Mouse (Mus musculus): ENCODE results near the gene Bbs2. TPM values are rescaled to one million over a fixed set of nuclear protein-coding genes. Genes with fewer than 3 reads are reported as not detected.

Gene Bbs2
- polyA plus RNA-seq, 2 experiments: 3.3 to 4.7 TPM

- no peak for DNase-seq (ENCODE audit: low read depth in 3 of 3, low spot score in 3 of 3)
- 55% methylated on average over 5 of the region's 5 CpGs for WGBS (ENCODE audit: insufficient replicate concordance)
- TF ChIP-seq CTCF (IDR thresholded peaks at IDR 0.05; ENCODE audit: low read depth) (0 out of 2 replicates have a peak, but pooled peaks have one; percentile 15), EP300 (IDR thresholded peaks at IDR 0.05; ENCODE audit: low read depth) (no peak)
Measured at GRCm38 (mm10) chr8:94104146-94104545, 5.4 kb upstream of the Bbs2 start.

GRCm38 (mm10) chr8:94098996-94099395 lies 268 bp upstream of the Bbs2 start:
- no peak for DNase-seq (ENCODE audit: low read depth in 3 of 3, low spot score in 3 of 3)
- no peaks in the 10 kb centered on the region for H3K9me3 ChIP-seq (ENCODE audit: control insufficient read depth, low read length)
- ATAC-seq (ENCODE audit: insufficient read depth): no peak
- H3K4me3 ChIP-seq (ENCODE audit: insufficient read depth in 1 of 2, low read depth in 2 of 2, low read length in 2 of 2): peak overlapping the region in 1 of 2 experiments; percentile 85; a peak in 2 of 4 replicates
- H3K27ac ChIP-seq: peak overlapping the region; percentile 96
- TF ChIP-seq CTCF (IDR thresholded peaks at IDR 0.05; ENCODE audit: low read depth) (no peak), EP300 (IDR thresholded peaks at IDR 0.05; ENCODE audit: low read depth) (no peak)
- H3K36me3 ChIP-seq (replicated peaks; ENCODE audit: control insufficient read depth, insufficient read depth, low read depth): no peaks in the 10 kb centered on the region
- peaks cover 15% of the 10 kb centered on the region for H3K27me3 ChIP-seq (ENCODE audit: control insufficient read depth, insufficient read depth, low read length)
- peak overlapping the region; percentile 95 for H3K4me2 ChIP-seq (ENCODE audit: low read depth)
- 57% methylated on average over 4 of the region's 4 CpGs for WGBS (ENCODE audit: insufficient replicate concordance)
- H3K9ac ChIP-seq (replicated peaks): peak overlapping the region; percentile 83
- peaks cover 10 to 11% of the 10 kb centered on the region in 2 experiments for H3K4me1 ChIP-seq (replicated peaks; ENCODE audit: control insufficient read depth in 2 of 2, insufficient read depth in 2 of 2, low read length in 1 of 2)

More at GRCm38 (mm10) chr8:94104146-94104545, 5.4 kb upstream of the Bbs2 start:
- no peak for ATAC-seq (ENCODE audit: insufficient read depth)
- Histone ChIP-seq H3K36me3 (replicated peaks; ENCODE audit: control insufficient read depth, insufficient read depth, low read depth) (no peaks in the 10 kb centered on the region), H3K27me3 (ENCODE audit: control insufficient read depth, insufficient read depth, low read length) (peaks cover 15% of the 10 kb centered on the region), H3K27ac (no peak overlapping the region), H3K9me3 (ENCODE audit: control insufficient read depth, low read length) (no peaks in the 10 kb centered on the region), H3K4me2 (ENCODE audit: low read depth) (no peak overlapping the region), H3K9ac (replicated peaks) (no peak overlapping the region), H3K4me3 (ENCODE audit: insufficient read depth in 1 of 2, low read depth in 2 of 2, low read length in 2 of 2) (no peak overlapping the region), H3K4me1 (replicated peaks; ENCODE audit: control insufficient read depth in 2 of 2, insufficient read depth in 2 of 2, low read length in 1 of 2) (peaks cover 4 to 15% of the 10 kb centered on the region in 2 experiments)

DNA sequence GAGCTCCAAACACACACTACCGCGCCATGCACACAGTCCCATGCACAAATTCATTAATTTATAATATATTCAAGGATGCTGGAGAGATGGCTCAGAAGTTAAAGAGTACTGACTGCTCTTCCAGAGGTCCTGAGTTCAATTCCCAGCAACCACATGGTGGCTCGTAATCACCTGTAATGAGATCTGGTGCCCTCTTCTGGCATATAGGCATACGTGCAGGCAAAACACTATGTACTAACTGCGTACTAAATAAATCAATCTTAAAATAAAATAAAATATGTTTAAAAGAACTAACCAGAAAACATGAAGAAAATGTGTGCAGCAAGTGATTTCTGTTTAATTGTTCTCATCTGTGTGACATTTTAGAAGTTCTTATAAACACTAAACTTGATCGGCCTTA lies 4.4 kb downstream of the Bbs2 start:
- Histone ChIP-seq H3K27me3 (ENCODE audit: control insufficient read depth, insufficient read depth, low read length) (no peaks in the 10 kb centered on the region), H3K36me3 (replicated peaks; ENCODE audit: control insufficient read depth, insufficient read depth, low read depth) (no peaks in the 10 kb centered on the region), H3K4me3 (ENCODE audit: insufficient read depth in 1 of 2, low read depth in 2 of 2, low read length in 2 of 2) (no peak overlapping the region), H3K9ac (replicated peaks) (no peak overlapping the region), H3K4me1 (replicated peaks; ENCODE audit: control insufficient read depth in 2 of 2, insufficient read depth in 2 of 2, low read length in 1 of 2) (peaks cover 10 to 11% of the 10 kb centered on the region in 2 experiments), H3K4me2 (ENCODE audit: low read depth) (no peak overlapping the region), H3K9me3 (ENCODE audit: control insufficient read depth, low read length) (no peaks in the 10 kb centered on the region), H3K27ac (no peak overlapping the region)
- DNase-seq (ENCODE audit: low read depth in 3 of 3, low spot score in 3 of 3) (no peak), ATAC-seq (ENCODE audit: insufficient read depth) (no peak)
- peak; percentile 47 for TF ChIP-seq CTCF (IDR thresholded peaks at IDR 0.05; ENCODE audit: low read depth)
- TF ChIP-seq EP300 (IDR thresholded peaks at IDR 0.05; ENCODE audit: low read depth): no peak
- WGBS (ENCODE audit: insufficient replicate concordance): 82% methylated on average over 6 of the region's 6 CpGs

DNA sequence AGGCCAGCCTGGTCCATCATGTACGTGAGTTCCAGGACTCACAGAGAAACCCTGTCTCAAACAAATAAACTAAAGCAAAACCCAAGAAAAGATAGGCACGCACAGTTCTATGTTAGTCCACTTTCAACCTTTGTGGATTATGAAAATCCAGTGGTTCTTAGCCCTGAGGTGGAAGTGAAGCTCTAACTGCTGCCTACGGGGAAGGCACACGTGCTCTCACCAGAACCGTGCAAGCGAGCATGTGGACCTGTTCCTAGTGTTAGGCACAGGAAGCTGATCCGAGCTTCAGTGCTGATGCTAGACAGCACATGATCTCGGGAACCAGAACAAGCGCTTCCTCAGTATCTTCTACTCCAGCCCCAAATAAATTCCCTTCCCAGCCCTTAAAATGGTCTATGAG lies 5.9 kb downstream of the Bbs2 start:
- no peaks in the 10 kb centered on the region for H3K27me3 ChIP-seq (ENCODE audit: control insufficient read depth, insufficient read depth, low read length)
- no peak for ATAC-seq (ENCODE audit: insufficient read depth)
- H3K9ac ChIP-seq (replicated peaks): no peak overlapping the region
- WGBS (ENCODE audit: insufficient replicate concordance): 67% methylated on average over 9 of the region's 9 CpGs
- peaks cover 4 to 5% of the 10 kb centered on the region in 2 experiments; a peak in 1 of 4 replicates for H3K4me1 ChIP-seq (replicated peaks; ENCODE audit: control insufficient read depth in 2 of 2, insufficient read depth in 2 of 2, low read length in 1 of 2)
- no peaks in the 10 kb centered on the region for H3K36me3 ChIP-seq (replicated peaks; ENCODE audit: control insufficient read depth, insufficient read depth, low read depth)
- TF ChIP-seq CTCF (IDR thresholded peaks at IDR 0.05; ENCODE audit: low read depth) (no peak), EP300 (IDR thresholded peaks at IDR 0.05; ENCODE audit: low read depth) (no peak)
- no peak overlapping the region for H3K27ac ChIP-seq
- H3K4me3 ChIP-seq (ENCODE audit: insufficient read depth in 1 of 2, low read depth in 2 of 2, low read length in 2 of 2): no peak overlapping the region
- H3K4me2 ChIP-seq (ENCODE audit: low read depth): no peak overlapping the region
- H3K9me3 ChIP-seq (ENCODE audit: control insufficient read depth, low read length): no peaks in the 10 kb centered on the region
- DNase-seq (ENCODE audit: low read depth in 3 of 3, low spot score in 3 of 3): no peak

DNA sequence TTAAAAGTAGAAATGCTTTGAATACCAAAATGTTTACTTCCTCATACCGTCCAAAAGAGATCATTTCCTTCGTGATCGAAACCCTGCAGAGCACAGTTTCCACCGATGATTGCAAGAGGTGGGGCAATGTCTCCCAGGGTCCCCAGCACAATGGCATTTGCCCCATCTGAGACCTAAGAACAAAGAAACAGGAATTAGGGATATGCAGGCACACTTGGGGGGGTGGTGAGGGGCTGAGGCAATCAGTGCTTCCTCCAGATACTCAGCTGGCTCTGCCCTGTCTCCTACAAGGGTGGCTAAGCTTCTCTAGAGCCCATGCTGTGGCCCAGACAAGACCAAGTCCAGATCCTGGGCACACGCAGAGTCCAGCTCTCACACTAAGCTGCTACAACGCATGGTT lies 9.0 kb downstream of the Bbs2 start:
- no peaks in the 10 kb centered on the region for H3K27me3 ChIP-seq (ENCODE audit: control insufficient read depth, insufficient read depth, low read length)
- ATAC-seq (ENCODE audit: insufficient read depth) (no peak), DNase-seq (ENCODE audit: low read depth in 3 of 3, low spot score in 3 of 3) (no peak)
- H3K27ac ChIP-seq: no peak overlapping the region
- WGBS (ENCODE audit: insufficient replicate concordance): 52% methylated on average over 6 of the region's 6 CpGs
- no peaks in the 10 kb centered on the region for H3K4me1 ChIP-seq (replicated peaks; ENCODE audit: control insufficient read depth in 2 of 2, insufficient read depth in 2 of 2, low read length in 1 of 2)
- no peak overlapping the region for H3K4me3 ChIP-seq (ENCODE audit: insufficient read depth in 1 of 2, low read depth in 2 of 2, low read length in 2 of 2)
- TF ChIP-seq CTCF (IDR thresholded peaks at IDR 0.05; ENCODE audit: low read depth) (no peak), EP300 (IDR thresholded peaks at IDR 0.05; ENCODE audit: low read depth) (no peak)
- no peaks in the 10 kb centered on the region for H3K36me3 ChIP-seq (replicated peaks; ENCODE audit: control insufficient read depth, insufficient read depth, low read depth)
- H3K9me3 ChIP-seq (ENCODE audit: control insufficient read depth, low read length): no peaks in the 10 kb centered on the region
- no peak overlapping the region for H3K9ac ChIP-seq (replicated peaks)
- no peak overlapping the region for H3K4me2 ChIP-seq (ENCODE audit: low read depth)

Measured in liver, embryonic 14.5 days (tissue).